Mouse (Mus musculus): ENCODE measurements around the gene Hbb-y.

DNA sequence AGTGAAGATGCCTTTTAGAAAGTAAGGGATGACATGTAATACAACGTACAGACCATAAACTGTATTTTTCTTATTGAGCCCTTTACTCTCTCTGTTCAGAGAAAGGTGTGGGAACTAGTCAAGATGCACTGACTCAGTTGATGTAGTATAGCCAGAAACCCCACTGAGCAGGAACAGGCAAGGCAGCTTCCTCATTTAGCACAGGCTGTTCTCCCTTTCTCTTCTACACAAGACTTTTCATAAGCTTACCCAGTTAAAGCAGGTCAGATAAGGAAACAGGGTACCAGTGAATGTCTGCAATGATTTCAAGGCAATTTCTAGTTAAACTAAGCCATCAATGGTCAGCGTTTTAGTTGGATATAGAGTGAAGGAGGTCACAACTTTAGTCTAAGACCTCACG, 8.5 kb upstream of the Hbb-y start:
- TF ChIP-seq CTCF (IDR thresholded peaks at IDR 0.05; ENCODE audit: borderline replicate concordance, insufficient read depth, low read depth, low read length) (no peak), POLR2A (IDR thresholded peaks at IDR 0.05; ENCODE audit: borderline replicate concordance, insufficient read depth, low read length) (no peak)

All from cerebellum, adult 2 months (tissue).